Mouse (Mus musculus) gastrocnemius, postnatal 14 days (tissue): ENCODE measurements around the gene Pak3. TPM values are rescaled to one million over a fixed set of nuclear protein-coding genes. Genes with fewer than 3 reads are reported as not detected.
"Not testable (repeated sequence)": the region's sequence is repeated elsewhere in the genome, so short reads cannot be mapped to it uniquely, and the experiment has no call there.

Experiments used
- DNase-seq: peaks from one replicate; pipeline ENCODE4 v3.0.0; 2021; ENCODE audit warnings: mixed read lengths
- intact Hi-C: fragments of 180-260 bp; cut with DNase I; formaldehyde crosslinking; loops from one replicate; pipeline ENCODE4 v1.15.1; 2025; ENCODE audit warnings: low total_unique reads
- long read RNA-seq, 2 experiments: library from polyadenylated mRNA; stranded (forward); transcript quantifications; one replicate each; pipeline ENCODE4 v2.0.0; 2021
- total RNA-seq, 2 experiments: library from RNA; stranded (reverse); gene quantifications; 2 replicates each; pipeline ENCODE4 v1.2.3; 2021

Gene Pak3
- total RNA-seq, result 1 to 10 TPM; 2.3 TPM
- long read RNA-seq, experiment 1, partial matches to known transcripts, result 0 of 1 reads
- long read RNA-seq, experiment 1, other reads (novel, unspliced or antisense), result 1 of 1 reads
- long read RNA-seq, experiment 2, partial matches to known transcripts, result 0 of 1 reads
- long read RNA-seq, experiment 2, other reads (novel, unspliced or antisense), result 1 of 1 reads

- no peak for DNase-seq
- intact Hi-C loops, result no loop called here
Observed at GRCm38 (mm10) chrX:143518168-143518901, at the start of gene Pak3. Gene Pak3 (plus strand): TSS chrX:143518591.

GRCm38 (mm10) chrX:143482866-143483265, 35.5 kb upstream of the Pak3 start:
- peak; percentile 98 for DNase-seq
- intact Hi-C loops, result no loop called here

- intact Hi-C loops, result no loop called here
- DNase-seq, result no peak
Observed at GRCm38 (mm10) chrX:143501053-143501695, 17.2 kb upstream of the Pak3 start.

GRCm38 (mm10) chrX:143501776-143502365, 16.5 kb upstream of the Pak3 start:
- intact Hi-C loops, result no loop called here
- no peak for DNase-seq

- no peak for DNase-seq
- intact Hi-C loops, result no loop called here
Observed at GRCm38 (mm10) chrX:143518917-143519316, 526 bp downstream of the Pak3 start.

- intact Hi-C loops, DNase-seq: not testable (repeated sequence)
Observed at GRCm38 (mm10) chrX:143519454-143519853, 1.1 kb downstream of the Pak3 start.

DNA sequence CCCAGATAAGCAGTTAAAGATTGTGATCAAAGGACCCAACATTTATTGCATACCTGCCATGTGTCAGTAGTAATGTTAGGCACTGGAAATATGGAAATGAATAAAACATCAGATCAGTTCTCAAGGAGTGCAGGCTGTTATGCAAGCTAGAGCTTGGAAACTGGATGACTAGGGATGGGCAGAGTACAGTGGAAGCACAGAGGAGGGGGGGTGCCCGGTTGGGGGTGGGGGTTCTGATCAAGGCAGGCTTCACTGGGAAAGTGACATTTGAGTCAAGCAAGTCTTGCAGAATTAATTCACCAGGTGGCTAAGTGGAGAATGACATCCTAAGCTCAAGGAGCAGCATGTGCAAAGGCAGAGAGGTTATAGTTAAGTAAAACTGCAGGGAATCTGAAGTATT, 1.8 kb downstream of the Pak3 start:
- no peak for DNase-seq
- intact Hi-C loops, result no loop called here

DNA sequence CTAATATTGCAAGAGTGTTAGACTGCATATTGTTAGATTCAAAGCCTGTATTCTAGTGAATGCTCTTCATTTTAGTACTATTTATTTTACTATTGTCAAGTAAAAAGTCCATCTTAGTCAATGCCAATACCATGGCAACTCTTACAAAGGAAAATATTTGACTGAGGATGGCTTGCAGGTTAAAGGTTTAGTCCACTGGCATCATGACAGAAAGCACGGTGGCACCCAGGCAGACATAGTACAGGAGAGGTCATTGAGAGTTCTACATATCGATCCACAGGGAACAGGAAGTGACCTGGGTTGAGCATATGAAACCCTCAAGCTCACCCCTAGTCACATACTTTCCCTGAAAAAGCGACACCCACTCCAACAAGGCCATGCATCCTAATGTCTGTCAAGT, 13.9 kb downstream of the Pak3 start:
- intact Hi-C loops, result no loop called here
- DNase-seq, result no peak

DNA sequence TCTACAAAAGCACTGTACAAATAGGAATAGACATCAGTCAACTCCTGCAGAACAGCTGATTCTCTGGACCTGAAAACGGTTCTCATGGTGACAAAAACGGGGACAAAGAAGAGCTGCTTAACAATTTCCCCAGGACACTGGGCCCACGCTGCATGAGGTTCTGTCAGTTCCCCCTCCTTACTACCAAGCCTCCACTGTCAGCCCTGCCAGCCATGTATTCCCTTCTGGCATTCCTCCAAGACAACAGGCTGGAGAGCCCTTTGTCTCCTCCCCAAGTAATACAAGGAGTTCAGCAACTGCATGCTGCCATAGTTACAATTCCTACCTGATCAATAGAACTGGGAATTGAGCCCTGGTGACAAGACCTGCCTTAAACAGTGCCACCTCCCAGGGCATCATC, 15.2 kb downstream of the Pak3 start:
- intact Hi-C loops, result no loop called here
- no peak for DNase-seq

- DNase-seq, result no peak
- intact Hi-C loops, result no loop called here
Observed at GRCm38 (mm10) chrX:143542756-143543155, 24.4 kb downstream of the Pak3 start.

DNA sequence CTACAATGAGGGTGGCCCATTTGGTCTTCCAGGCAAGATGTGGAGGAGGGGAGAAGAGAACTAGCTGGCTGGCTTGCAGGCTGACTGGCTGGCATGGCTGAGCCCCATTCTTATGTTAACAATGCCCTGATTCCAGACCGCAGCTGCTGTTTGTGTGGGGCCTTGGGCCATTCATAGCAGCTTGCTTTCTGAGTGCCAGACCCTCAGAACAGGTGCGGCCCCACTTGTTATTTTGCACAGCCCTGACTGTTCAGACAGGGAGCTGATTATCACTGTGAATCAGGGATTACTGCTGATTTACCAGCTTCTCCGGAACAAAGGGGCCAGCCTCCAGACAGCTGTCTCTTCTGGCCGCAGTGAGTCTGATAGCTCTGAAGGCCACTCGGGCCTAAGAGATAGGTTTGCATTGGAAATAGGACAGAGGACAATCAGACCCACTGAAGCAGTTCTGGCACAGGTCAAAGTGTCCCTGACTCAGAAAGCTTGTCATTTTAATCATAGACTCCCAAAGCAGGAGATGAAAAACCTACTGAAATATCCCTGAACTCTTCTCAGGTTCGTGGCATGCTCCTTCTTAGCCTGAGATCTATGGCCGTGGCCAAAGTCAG, 24.9 kb downstream of the Pak3 start:
- DNase-seq, result peak; percentile 11
- intact Hi-C loops, result no loop called here

GRCm38 (mm10) chrX:143573691-143574090, 55.3 kb downstream of the Pak3 start:
- intact Hi-C loops, result no loop called here
- no peak for DNase-seq

GRCm38 (mm10) chrX:143579925-143580324, 61.5 kb downstream of the Pak3 start:
- intact Hi-C loops, result no loop called here
- DNase-seq, result no peak

- DNase-seq, result no peak
- intact Hi-C loops, result no loop called here
Observed at GRCm38 (mm10) chrX:143580458-143580959, 62.1 kb downstream of the Pak3 start.

GRCm38 (mm10) chrX:143606877-143607449, 88.6 kb downstream of the Pak3 start:
- intact Hi-C loops, result no loop called here
- DNase-seq, result no peak

DNA sequence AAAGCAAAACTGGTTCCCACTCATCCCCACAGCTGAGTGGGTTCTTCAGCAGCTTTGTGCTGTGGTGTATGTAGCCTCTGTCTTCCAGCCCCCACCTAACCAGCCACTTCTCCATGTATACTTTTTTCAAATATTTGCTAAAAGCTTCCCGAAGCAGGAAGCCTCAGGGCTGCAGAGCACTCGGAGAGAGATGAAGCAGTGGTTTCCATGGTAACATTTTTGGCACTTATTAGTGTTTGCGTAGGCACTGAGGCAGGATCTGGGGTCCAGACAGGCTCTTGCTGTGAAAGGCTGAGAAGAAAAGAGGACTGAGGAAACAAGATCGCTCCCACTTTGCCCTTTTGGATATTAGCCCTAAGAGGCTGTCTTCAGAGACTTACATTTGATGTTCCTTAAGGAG, 100.3 kb downstream of the Pak3 start:
- intact Hi-C loops, result no loop called here
- DNase-seq, result no peak

DNA sequence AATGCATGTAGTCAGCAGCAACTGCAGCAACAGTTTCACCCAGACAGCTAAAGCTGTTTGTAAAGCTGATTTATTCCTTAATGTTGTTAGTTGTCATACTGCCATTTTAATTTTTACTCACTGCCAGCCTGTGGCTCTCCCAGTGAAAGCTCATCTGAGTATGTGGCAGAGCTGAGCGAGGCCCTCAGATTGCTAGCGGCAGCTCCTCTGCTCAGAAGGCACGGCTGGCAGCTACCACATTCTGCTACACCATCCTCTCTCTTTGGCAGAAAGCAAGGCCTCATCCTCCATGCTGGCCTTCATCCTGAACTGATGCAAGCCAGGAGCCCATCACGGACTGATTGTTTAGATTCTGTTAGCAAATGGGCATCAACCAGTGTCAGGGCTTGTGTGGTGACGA, 109.4 kb downstream of the Pak3 start:
- no peak for DNase-seq
- intact Hi-C loops, result no loop called here

- no peak for DNase-seq
- intact Hi-C loops, result no loop called here
Observed at GRCm38 (mm10) chrX:143643936-143644335, 125.5 kb downstream of the Pak3 start.

DNA sequence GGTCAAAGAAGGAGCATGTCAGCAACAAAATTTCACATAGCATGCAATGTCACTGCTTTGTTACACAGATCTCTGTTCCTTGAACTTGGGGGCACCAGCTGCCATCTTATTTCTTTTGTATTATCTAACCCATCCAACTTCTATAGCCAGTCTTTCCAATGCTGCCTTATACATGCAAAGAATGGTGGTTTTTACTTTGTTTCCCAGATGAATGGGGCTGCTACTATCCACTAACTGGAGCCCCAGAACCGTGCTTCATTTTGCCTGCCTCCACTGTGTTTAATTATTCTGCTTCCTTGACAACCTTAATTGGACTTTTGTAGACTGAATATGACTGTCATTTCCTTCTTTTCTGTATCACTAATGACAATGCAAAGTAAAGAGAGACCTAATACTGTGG, 126.4 kb downstream of the Pak3 start:
- no peak for DNase-seq

More for the DNA sequence above, 126.4 kb downstream of the Pak3 start:
- intact Hi-C loops, result no loop called here
